Mouse (Mus musculus) heart, postnatal 0 days (tissue): ENCODE results near the gene Polr3h.

Experiments used
- CTCF ChIP-seq: IDR thresholded peaks from 2 replicates; pipeline ENCODE4 v1.5.1; 2016; ENCODE audit warnings: antibody characterized with exemption, control low read depth, low read depth
- EP300 ChIP-seq: IDR thresholded peaks from 2 replicates; pipeline ENCODE4 v1.6.1; 2016; ENCODE audit warnings: antibody characterized with exemption, low read depth

DNA sequence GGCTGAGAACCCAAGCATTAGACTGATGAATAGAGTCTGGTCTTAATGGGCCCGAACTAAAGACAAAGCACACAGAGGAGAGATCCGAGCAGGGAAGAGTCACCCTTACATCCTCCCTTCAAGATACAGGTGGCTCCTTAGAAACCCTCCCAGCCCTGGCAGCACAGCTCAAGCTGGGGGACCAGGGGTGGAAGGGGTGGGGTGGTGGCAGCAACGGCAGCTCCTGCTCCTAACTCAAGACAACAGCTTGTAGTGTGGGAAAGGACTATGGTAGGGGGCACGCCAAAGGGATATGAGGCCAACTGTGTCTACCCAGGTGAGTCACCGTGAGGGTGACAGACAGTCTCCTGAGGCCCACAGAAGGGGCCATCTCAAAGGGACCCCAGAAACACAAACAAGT lies 78.2 kb downstream of the Polr3h start:
- TF ChIP-seq EP300, result no peak
- TF ChIP-seq CTCF, result no peak
